Mouse (Mus musculus) midbrain, postnatal 0 days (tissue): ENCODE data around the gene Ppp4r2. TPM values are rescaled to one million over a fixed set of nuclear protein-coding genes. Genes with fewer than 3 reads are reported as not detected.

Experiments used
- ATAC-seq: fragments of 200-750 bp; cut with Nextera tagmentation; 2 replicates; pipeline ENCODE4 v1.8.0; 2017; ENCODE audit warnings: moderate number of reproducible peaks, mild to moderate bottlenecking, moderate TSS enrichment, moderate library complexity; ENCODE audit not compliant: low FRiP score
- DNase-seq: peaks from one replicate; pipeline ENCODE4 v3.0.0-alpha.2; 2015; ENCODE audit warnings: low spot score
- H3K27ac ChIP-seq: fragments of 300-500 bp; sonication (generic); 2 replicates; pipeline ENCODE4 v1.5.1; 2014; ENCODE audit warnings: low read depth, mild to moderate bottlenecking, low read length, mixed read lengths
- H3K27me3 ChIP-seq: fragments of 300-500 bp; sonication (generic); 2 replicates; pipeline ENCODE4 v1.6.1; 2014; ENCODE audit warnings: low read length, control low read depth, mixed read lengths; ENCODE audit not compliant: insufficient read depth
- H3K36me3 ChIP-seq: fragments of 300-500 bp; sonication (generic); 2 replicates; pipeline ENCODE4 v1.6.1; 2014; ENCODE audit warnings: low read length, control low read depth, mixed read lengths; ENCODE audit not compliant: insufficient read depth
- H3K4me1 ChIP-seq: fragments of 300-500 bp; sonication (generic); 2 replicates; pipeline ENCODE4 v1.6.1; 2014; ENCODE audit warnings: mild to moderate bottlenecking, control low read depth, antibody characterized with exemption, low read length, mixed read lengths; ENCODE audit not compliant: insufficient read depth
- H3K4me2 ChIP-seq: fragments of 300-500 bp; sonication (generic); 2 replicates; pipeline ENCODE4 v1.6.1; 2014; ENCODE audit warnings: low read depth, mild to moderate bottlenecking, low read length, mixed read lengths; ENCODE audit not compliant: poor library complexity, severe bottlenecking
- H3K4me3 ChIP-seq: fragments of 300-500 bp; sonication (generic); 2 replicates; pipeline ENCODE4 v1.5.1; 2014; ENCODE audit warnings: low read depth, mild to moderate bottlenecking, low read length, moderate library complexity
- H3K9ac ChIP-seq: fragments of 300-500 bp; sonication (generic); replicated peaks from 2 replicates; pipeline ENCODE4 v1.6.1; 2014; ENCODE audit warnings: mild to moderate bottlenecking, low read length, moderate library complexity, mixed read lengths; ENCODE audit not compliant: poor library complexity, severe bottlenecking
- H3K9me3 ChIP-seq: fragments of 300-500 bp; sonication (generic); 2 replicates; pipeline ENCODE4 v1.6.1; 2016; ENCODE audit warnings: low read length, control low read depth
- CTCF ChIP-seq: IDR thresholded peaks from 2 replicates; pipeline ENCODE4 v1.5.1; 2016; ENCODE audit warnings: antibody characterized with exemption, mild to moderate bottlenecking
- WGBS: fragments of 180-500 bp; shearing (Covaris S2); extraction: QIAGEN DNeasy Blood & Tissue Kit; methylation state at CpG from one replicate; pipeline ENCODE4 v1.1.7; 2014; 5-methylcytosine and 5-hydroxymethylcytosine counted together
- polyA plus RNA-seq: library from polyadenylated mRNA; unstranded; fragments of >200 nt; fragmentation: Nextera tagmentation; extraction: Ambion mirVana; gene quantifications from 2 replicates; pipeline ENCODE4 v1.2.1, GENCODE M21; 2015
- total RNA-seq: library from RNA; depleted of rRNA; stranded (reverse); fragments of >200 nt; gene quantifications from 2 replicates; pipeline ENCODE4 v1.2.3, GENCODE M21; 2014

Gene Ppp4r2
- total and polyA plus RNA-seq, 2 experiments from 2014 or later = 10.0 to 32.7 TPM

DNA sequence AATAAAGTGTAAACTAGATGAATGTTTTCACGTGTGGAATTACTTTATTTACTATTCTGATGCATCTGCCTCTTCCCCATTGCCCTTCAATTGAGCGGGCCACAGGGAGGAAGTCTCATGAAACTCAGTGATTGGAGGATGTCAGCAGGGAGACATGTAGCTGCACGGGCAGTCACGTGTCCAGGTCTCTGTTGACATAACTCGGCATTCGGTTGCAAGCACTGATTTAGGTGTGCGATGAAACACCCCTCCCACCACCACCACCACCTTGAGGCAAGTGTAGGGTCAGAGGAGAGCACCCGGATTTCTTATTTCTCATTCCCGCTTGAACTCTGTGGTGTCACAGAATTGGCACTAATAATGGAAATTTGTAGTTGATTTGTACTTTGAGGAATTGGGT is 36.5 kb downstream of the Ppp4r2 start:
- Histone ChIP-seq H3K9me3 (no peaks in the 10 kb centered on the region), H3K27me3 (no peaks in the 10 kb centered on the region), H3K4me3 (no peak overlapping the region), H3K4me2 (no peak overlapping the region), H3K4me1 (no peaks in the 10 kb centered on the region), H3K36me3 (no peaks in the 10 kb centered on the region; the same call in 1 of the 2 replicates), H3K27ac (no peak overlapping the region), H3K9ac (no peak overlapping the region)
- WGBS = 90% methylated on average over 9 of the region's 9 CpGs
- no peak for ATAC-seq
- no peak for DNase-seq
- no peak for TF ChIP-seq CTCF

DNA sequence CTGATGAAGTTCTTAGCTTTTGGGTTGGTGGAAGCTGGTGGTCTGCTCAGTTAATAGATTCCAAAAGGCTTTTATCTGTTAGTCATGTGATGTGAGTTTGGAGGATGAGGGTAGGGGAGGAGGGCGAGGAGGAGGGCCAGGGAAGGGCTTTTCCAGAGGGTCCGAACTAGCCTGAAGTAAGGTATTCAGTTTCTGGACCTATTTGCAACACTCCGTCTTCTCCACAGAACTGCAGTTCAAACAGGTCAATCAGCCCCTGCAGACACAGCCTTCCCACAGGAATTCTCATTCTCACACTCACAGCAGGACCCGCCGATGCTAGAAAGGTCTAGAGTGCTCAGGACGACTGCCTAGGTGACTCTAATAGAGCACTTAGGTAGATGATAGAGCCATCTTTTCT is 39.8 kb downstream of the Ppp4r2 start:
- no peaks in the 10 kb centered on the region for H3K27me3 ChIP-seq
- H3K9me3 ChIP-seq = no peaks in the 10 kb centered on the region
- no peak overlapping the region for H3K4me2 ChIP-seq
- no peaks in the 10 kb centered on the region for H3K36me3 ChIP-seq
- whole genome bisulfite sequencing = 72% methylated on average over 6 of the region's 6 CpGs
- DNase-seq (no peak), ATAC-seq (no peak)
- no peaks in the 10 kb centered on the region for H3K4me1 ChIP-seq
- TF ChIP-seq CTCF = no peak
- H3K27ac ChIP-seq = no peak overlapping the region
- H3K9ac ChIP-seq = no peak overlapping the region
- H3K4me3 ChIP-seq = no peak overlapping the region

DNA sequence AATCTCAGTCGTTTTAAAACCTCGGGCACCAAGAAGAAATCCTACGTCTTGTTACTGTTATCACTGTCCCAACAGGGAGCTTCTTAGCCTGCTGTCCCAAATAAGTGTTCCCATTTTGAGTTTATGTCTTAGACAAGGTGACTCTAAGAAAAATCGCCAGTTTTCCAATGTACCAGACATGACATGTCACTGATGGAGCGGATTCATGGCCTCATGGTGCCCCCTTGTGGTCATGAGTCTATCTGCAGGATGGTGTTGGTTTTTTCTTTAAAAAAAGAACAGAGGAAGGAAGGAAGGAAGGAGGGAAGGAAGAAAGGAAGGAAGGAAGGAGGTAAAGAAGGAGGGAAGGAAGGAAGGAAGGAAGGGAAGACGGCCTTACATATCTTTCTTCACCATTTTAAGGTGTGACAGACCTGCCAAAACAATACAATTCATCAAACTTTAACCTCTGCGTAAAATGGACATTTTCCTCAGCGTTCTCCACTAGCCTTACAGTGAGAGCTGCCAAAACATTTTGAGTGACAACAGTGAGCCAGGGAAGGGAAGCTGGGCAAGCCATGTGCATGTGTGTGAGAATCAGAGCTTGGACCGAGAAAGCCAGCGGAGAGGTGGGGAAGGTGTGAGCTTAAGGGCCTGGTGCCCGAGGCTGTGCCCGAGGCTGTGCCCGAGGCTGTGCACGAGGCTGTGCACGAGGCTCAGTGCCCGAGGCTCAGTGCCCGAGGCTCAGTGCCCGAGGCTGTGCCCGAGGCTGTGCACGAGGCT is 42.6 kb downstream of the Ppp4r2 start:
- Histone ChIP-seq H3K36me3 (no peaks in the 10 kb centered on the region), H3K4me1 (no peaks in the 10 kb centered on the region), H3K4me2 (no peak overlapping the region), H3K27me3 (peaks cover 8% of the 10 kb centered on the region; the same call in 1 of the 2 replicates), H3K9ac (no peak overlapping the region), H3K4me3 (no peak overlapping the region), H3K27ac (no peak overlapping the region), H3K9me3 (no peaks in the 10 kb centered on the region)
- TF ChIP-seq CTCF = peak; percentile 99
- ATAC-seq = no peak
- peak; percentile 88 for DNase-seq
- 69% methylated on average over 20 of the region's 20 CpGs for WGBS

DNA sequence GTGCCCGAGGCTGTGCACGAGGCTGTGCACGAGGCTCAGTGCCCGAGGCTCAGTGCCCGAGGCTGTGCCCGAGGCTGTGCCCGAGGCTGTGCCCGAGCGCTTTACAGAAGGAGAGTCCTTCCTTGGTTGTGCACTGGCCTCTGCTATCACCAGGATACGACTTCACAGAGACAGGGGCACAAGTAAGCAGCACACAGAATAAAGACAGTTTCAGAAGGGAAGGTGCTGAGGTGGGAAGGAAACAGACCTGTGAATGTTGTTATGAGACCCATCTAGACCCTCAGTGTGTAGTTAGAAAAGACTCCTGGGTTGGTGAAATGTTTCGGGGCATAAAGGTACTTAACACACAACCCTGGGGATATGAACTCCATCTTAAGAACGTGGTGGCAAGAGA is 43.2 kb downstream of the Ppp4r2 start:
- Histone ChIP-seq H3K4me1 (no peaks in the 10 kb centered on the region), H3K36me3 (no peaks in the 10 kb centered on the region), H3K4me2 (no peak overlapping the region), H3K9ac (no peak overlapping the region), H3K9me3 (no peaks in the 10 kb centered on the region), H3K4me3 (no peak overlapping the region), H3K27me3 (peaks cover 8% of the 10 kb centered on the region; the same call in 1 of the 2 replicates), H3K27ac (no peak overlapping the region)
- WGBS = 88% methylated on average over 12 of the region's 12 CpGs
- TF ChIP-seq CTCF = no peak
- DNase-seq = no peak
- ATAC-seq = no peak

DNA sequence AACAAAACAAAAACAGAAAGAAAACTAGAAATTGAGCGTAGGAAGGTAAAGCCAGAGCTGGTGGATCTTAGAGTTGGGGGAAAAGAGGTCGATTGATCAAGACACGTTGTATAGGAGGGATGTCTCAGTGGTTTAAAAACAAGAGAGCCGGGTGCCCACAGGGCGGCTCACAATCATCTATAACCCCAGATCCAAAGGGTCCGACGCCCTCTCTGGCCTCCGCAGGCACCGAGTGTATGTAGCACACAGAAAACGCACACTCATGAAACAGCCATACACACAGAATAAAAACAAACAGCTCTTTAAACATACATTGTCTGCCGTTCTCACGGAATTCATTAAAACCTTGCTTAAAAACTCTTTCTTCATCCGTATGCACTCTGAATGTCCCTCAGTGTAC is 45.1 kb downstream of the Ppp4r2 start:
- no peaks in the 10 kb centered on the region for H3K4me1 ChIP-seq
- DNase-seq (no peak), ATAC-seq (no peak)
- H3K9me3 ChIP-seq = no peaks in the 10 kb centered on the region
- no peaks in the 10 kb centered on the region for H3K36me3 ChIP-seq
- H3K27me3 ChIP-seq = peaks cover 8% of the 10 kb centered on the region; the same call in 1 of the 2 replicates
- no peak overlapping the region for H3K9ac ChIP-seq
- WGBS = 81% methylated on average over 13 of the region's 13 CpGs
- no peak overlapping the region for H3K27ac ChIP-seq
- TF ChIP-seq CTCF = no peak
- H3K4me3 ChIP-seq = no peak overlapping the region
- no peak overlapping the region for H3K4me2 ChIP-seq

DNA sequence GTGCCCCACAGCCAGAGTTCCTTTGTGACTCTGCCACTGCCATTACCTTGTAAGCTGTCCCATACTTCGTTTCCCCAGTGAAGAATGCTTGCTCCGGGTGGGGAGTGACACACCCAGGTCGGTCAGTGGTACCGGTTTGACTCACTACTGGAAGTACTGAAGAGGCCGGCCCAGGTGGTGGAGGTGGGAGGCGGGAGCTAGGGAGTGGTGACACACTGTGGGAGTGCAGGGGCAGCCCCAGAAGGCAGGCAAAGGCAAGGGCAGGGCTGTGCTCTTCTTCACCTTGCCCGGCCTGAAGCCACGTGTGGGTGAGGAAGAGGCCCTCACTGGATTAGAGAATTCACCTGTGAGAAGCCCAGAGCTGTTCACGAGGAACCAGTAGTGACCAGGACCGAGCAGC is 46.2 kb downstream of the Ppp4r2 start:
- Histone ChIP-seq H3K4me1 (no peaks in the 10 kb centered on the region), H3K27ac (no peak overlapping the region), H3K9me3 (no peaks in the 10 kb centered on the region), H3K36me3 (no peaks in the 10 kb centered on the region), H3K9ac (no peak overlapping the region), H3K4me3 (no peak overlapping the region), H3K27me3 (peaks cover 8% of the 10 kb centered on the region; the same call in 1 of the 2 replicates), H3K4me2 (no peak overlapping the region)
- WGBS = 59% methylated on average over 10 of the region's 10 CpGs
- TF ChIP-seq CTCF = no peak
- ATAC-seq (no peak), DNase-seq (no peak)
